Mouse (Mus musculus) neural tube, embryonic 11.5 days (tissue): ENCODE measurements around the gene Snx3. TPM values are rescaled to one million over a fixed set of nuclear protein-coding genes. Genes with fewer than 3 reads are reported as not detected.

ENCODE experiments used
- ATAC-seq: fragments of 200-750 bp; cut with Nextera tagmentation; 2 replicates; pipeline ENCODE4 v1.8.0; 2017; ENCODE audit warnings: moderate number of reproducible peaks, mild to moderate bottlenecking, moderate TSS enrichment, moderate library complexity; ENCODE audit not compliant: insufficient read depth, low FRiP score, low TSS enrichment
- DNase-seq: peaks from one replicate; pipeline ENCODE4 v3.0.0-alpha.2; 2015; ENCODE audit warnings: low spot score
- H3K27ac ChIP-seq: fragments of 300-500 bp; sonication (generic); 2 replicates; pipeline ENCODE4 v1.5.1; 2014; ENCODE audit warnings: low read depth, mild to moderate bottlenecking, low read length
- H3K27me3 ChIP-seq: fragments of 300-500 bp; sonication (generic); 2 replicates; pipeline ENCODE4 v1.6.1; 2014; ENCODE audit warnings: mild to moderate bottlenecking, low read length, mixed read lengths; ENCODE audit not compliant: control insufficient read depth, insufficient read depth
- H3K36me3 ChIP-seq: fragments of 300-500 bp; sonication (generic); 2 replicates; pipeline ENCODE4 v1.6.1; 2014; ENCODE audit warnings: mild to moderate bottlenecking, low read length, moderate library complexity, mixed read lengths; ENCODE audit not compliant: control insufficient read depth, insufficient read depth
- H3K4me1 ChIP-seq: fragments of 300-500 bp; sonication (generic); 2 replicates; pipeline ENCODE4 v1.6.1; 2014; ENCODE audit warnings: low read length, mixed read lengths; ENCODE audit not compliant: control insufficient read depth, insufficient read depth
- H3K4me2 ChIP-seq: fragments of 300-500 bp; sonication (generic); 2 replicates; pipeline ENCODE4 v1.6.1; 2014; ENCODE audit warnings: low read depth, mild to moderate bottlenecking, moderate library complexity
- H3K4me3 ChIP-seq: fragments of 300-500 bp; sonication (generic); 2 replicates; pipeline ENCODE4 v1.5.1; 2014; ENCODE audit warnings: low read depth, low read length
- H3K9ac ChIP-seq: fragments of 300-500 bp; sonication (generic); 2 replicates; pipeline ENCODE4 v1.6.1; 2014; ENCODE audit warnings: mild to moderate bottlenecking, low read length
- H3K9me3 ChIP-seq: fragments of 300-500 bp; sonication (generic); 2 replicates; pipeline ENCODE4 v1.6.1; 2016; ENCODE audit warnings: low read length; ENCODE audit not compliant: control insufficient read depth
- WGBS: fragments of 180-500 bp; shearing (Covaris S2); extraction: QIAGEN DNeasy Blood & Tissue Kit; methylation state at CpG from one replicate; pipeline ENCODE4 v1.1.7; 2014; 5-methylcytosine and 5-hydroxymethylcytosine counted together
- polyA plus RNA-seq: library from polyadenylated mRNA; unstranded; fragments of >200 nt; fragmentation: Nextera tagmentation; extraction: Ambion mirVana; gene quantifications from 2 replicates; pipeline ENCODE4 v1.2.1, GENCODE M21; 2014

Snx3 gene
- polyA plus RNA-seq, 1 experiment from 2014 or later = 226 TPM

GRCm38 (mm10) chr10:42579475-42580130 is 77.8 kb downstream of the Snx3 start:
- peaks cover 98% of the 10 kb centered on the region for H3K27me3 ChIP-seq
- H3K4me1 ChIP-seq = peaks cover 11% of the 10 kb centered on the region
- DNase-seq (peak; percentile 40), ATAC-seq (no peak)
- 0% methylated on average over 38 of the region's 41 CpGs for WGBS
- H3K9ac ChIP-seq = no peak overlapping the region
- no peak overlapping the region for H3K27ac ChIP-seq
- H3K36me3 ChIP-seq = no peaks in the 10 kb centered on the region
- H3K9me3 ChIP-seq = no peaks in the 10 kb centered on the region
- no peak overlapping the region for H3K4me3 ChIP-seq
- peak overlapping the region; percentile 3; the same call in 1 of the 2 replicates for H3K4me2 ChIP-seq

- Histone ChIP-seq H3K9me3 (no peaks in the 10 kb centered on the region), H3K9ac (no peak overlapping the region), H3K4me1 (peaks cover 11% of the 10 kb centered on the region), H3K4me3 (no peak overlapping the region), H3K4me2 (no peak overlapping the region), H3K27ac (no peak overlapping the region), H3K36me3 (no peaks in the 10 kb centered on the region), H3K27me3 (peaks cover 98% of the 10 kb centered on the region)
- whole genome bisulfite sequencing = under 1% methylated on average over 29 of the region's 29 CpGs
- DNase-seq (peak; percentile 49), ATAC-seq (no peak)
These were observed 78.5 kb downstream of the Snx3 start for GRCm38 (mm10) chr10:42580131-42580950.

- Histone ChIP-seq H3K4me2 (no peak overlapping the region), H3K27me3 (peaks cover 98% of the 10 kb centered on the region), H3K27ac (no peak overlapping the region), H3K36me3 (no peaks in the 10 kb centered on the region), H3K9ac (no peak overlapping the region), H3K9me3 (no peaks in the 10 kb centered on the region), H3K4me1 (peaks cover 11% of the 10 kb centered on the region), H3K4me3 (no peak overlapping the region)
- ATAC-seq = no peak
- no peak for DNase-seq
- 1% methylated on average over 7 of the region's 7 CpGs for WGBS
These were observed 79.1 kb downstream of the Snx3 start for GRCm38 (mm10) chr10:42580951-42581277.

- Histone ChIP-seq H3K4me1 (peaks cover 11% of the 10 kb centered on the region), H3K27me3 (peaks cover 99% of the 10 kb centered on the region), H3K36me3 (no peaks in the 10 kb centered on the region), H3K9ac (no peak overlapping the region), H3K4me3 (no peak overlapping the region), H3K9me3 (peaks cover 2% of the 10 kb centered on the region; the same call in 1 of the 2 replicates), H3K27ac (no peak overlapping the region), H3K4me2 (no peak overlapping the region)
- DNase-seq (peak; percentile 62), ATAC-seq (no peak)
- WGBS = under 1% methylated on average over 45 of the region's 45 CpGs
These were observed 80.1 kb downstream of the Snx3 start for GRCm38 (mm10) chr10:42581694-42582565.

- DNase-seq (peak; percentile 52), ATAC-seq (no peak)
- Histone ChIP-seq H3K4me3 (no peak overlapping the region), H3K4me2 (peak overlapping the region; percentile 2; the same call in 1 of the 2 replicates), H3K9ac (no peak overlapping the region), H3K36me3 (no peaks in the 10 kb centered on the region), H3K27ac (no peak overlapping the region), H3K4me1 (peaks cover 11% of the 10 kb centered on the region), H3K27me3 (peaks cover 99% of the 10 kb centered on the region), H3K9me3 (peaks cover 2% of the 10 kb centered on the region; the same call in 1 of the 2 replicates)
- 0% methylated on average over 44 of the region's 44 CpGs for WGBS
These were observed 80.8 kb downstream of the Snx3 start for GRCm38 (mm10) chr10:42582566-42583110.

GRCm38 (mm10) chr10:42583157-42583872 is 81.5 kb downstream of the Snx3 start, which contains the start of the genes Nr2e1 and Ostm1:
Gene Nr2e1, minus strand, starts transcription at chr10:42583632.
Gene Ostm1, plus strand, starts transcription at chr10:42583822.
- Histone ChIP-seq H3K9ac (no peak within 1 kb of the TSS), H3K36me3 (no peaks in the 10 kb centered on the region), H3K4me2 (peak within 1 kb of the TSS; percentile 35), H3K4me1 (peaks cover 11% of the 10 kb centered on the region), H3K27ac (no peak within 1 kb of the TSS), H3K27me3 (peaks cover 99% of the 10 kb centered on the region), H3K9me3 (peaks cover 2% of the 10 kb centered on the region; the same call in 1 of the 2 replicates), H3K4me3 (peak within 1 kb of the TSS; percentile 7; the same call in 1 of the 2 replicates)
- peak; percentile 68 for DNase-seq
- under 1% methylated on average over 43 of the region's 43 CpGs for WGBS
- no peak for ATAC-seq

GRCm38 (mm10) chr10:42583902-42584435 is 82.1 kb downstream of the Snx3 start:
- Histone ChIP-seq H3K4me3 (peak overlapping the region; percentile 7; the same call in 1 of the 2 replicates), H3K4me1 (peaks cover 11% of the 10 kb centered on the region), H3K9me3 (peaks cover 2% of the 10 kb centered on the region; the same call in 1 of the 2 replicates), H3K36me3 (no peaks in the 10 kb centered on the region), H3K9ac (no peak overlapping the region), H3K27me3 (peaks cover 99% of the 10 kb centered on the region), H3K4me2 (peak overlapping the region; percentile 35), H3K27ac (no peak overlapping the region)
- WGBS = under 1% methylated on average over 32 of the region's 32 CpGs
- ATAC-seq (no peak), DNase-seq (no peak)
